ENCODE assay signal across 9 mouse cellular contexts in the genomic region with DNA sequence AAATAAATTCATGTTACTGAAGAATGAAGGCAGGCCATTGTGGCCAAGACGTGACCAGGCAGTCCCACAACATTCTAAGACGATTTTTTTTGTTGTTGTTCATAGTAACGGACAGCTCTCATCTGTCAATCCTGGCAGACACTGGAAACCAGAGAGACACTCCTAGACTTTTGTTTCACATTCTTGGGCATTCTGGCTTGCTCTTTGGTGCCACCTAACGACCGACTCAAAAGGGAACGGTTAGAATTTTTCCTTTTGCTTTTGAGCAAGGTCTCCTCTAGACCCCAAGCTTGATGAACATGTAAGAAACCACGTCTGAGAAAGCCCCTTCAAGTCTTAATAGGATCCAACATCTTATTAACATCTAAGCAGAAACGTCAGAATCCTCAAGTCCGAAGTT. TPM values are rescaled to one million over a fixed set of nuclear protein-coding genes. Genes with fewer than 3 reads are reported as not detected.
DNase-seq lines count a peak whose midpoint lies in the region; ATAC-seq and TF ChIP-seq lines count a peak whose summit lies in the region.
"Had no signal": no experiment of that assay in that cellular context is flagged by ENCODE, and none has a peak within 500 bp of the region (broad histone marks: within the 10 kb centered on the region; RNA-seq: fewer than 3 reads in every experiment).

No protein-coding gene starts in this region.

- no peaks in the 10 kb centered on the region for H3K27me3 ChIP-seq in stomach, postnatal 0 days (ENCODE audit: control insufficient read depth, insufficient read depth, low read length)
- H3K27me3 ChIP-seq: liver, embryonic 13.5 days had no signal

- no peaks in the 10 kb centered on the region for H3K9me3 ChIP-seq in stomach, postnatal 0 days (ENCODE audit: control insufficient read depth, low read length)

- no peak for TF ChIP-seq EP300 in stomach, postnatal 0 days (optimal IDR thresholded peaks at IDR 0.05)

- H3K9ac ChIP-seq in stomach, postnatal 0 days (ENCODE audit: low read length), result no peak overlapping the region
- H3K9ac ChIP-seq: liver, embryonic 13.5 days had no signal

- DNase-seq in gastrocnemius, postnatal 10 days, result peak; percentile 33
- DNase-seq in gastrocnemius, postnatal 14 days, result no peak
- peak; percentile 30 for DNase-seq in ovary, postnatal 14 days (ENCODE audit: low spot score)
- no peak for DNase-seq in ovary, postnatal 10 days (ENCODE audit: low spot score)
- peak; percentile 73 for DNase-seq in embryo, embryonic 11 days
- peak; percentile 54 to 68 for DNase-seq in left cerebral cortex, postnatal 14 days (ENCODE audit: low spot score in 2 of 2)
- no peak for DNase-seq in stomach, postnatal 0 days (ENCODE audit: low spot score)
- DNase-seq: liver, embryonic 13.5 days had no signal

- intact Hi-C loops in gastrocnemius, postnatal 14 days (cut with DNase I; ENCODE audit: low total_unique reads), result no loop called here
- intact Hi-C loops in left cerebral cortex, postnatal 14 days (cut with DNase I), result no loop called here

- WGBS in stomach, postnatal 0 days, result 8% methylated on average over 9 of the region's 9 CpGs

- no peak overlapping the region for H3K27ac ChIP-seq in stomach, postnatal 0 days (replicated peaks)
- H3K27ac ChIP-seq: liver, embryonic 13.5 days had no signal

- H3K4me3 ChIP-seq in stomach, postnatal 0 days (ENCODE audit: low read depth, low read length), result no peak overlapping the region
- H3K4me3 ChIP-seq: liver, embryonic 13.5 days had no signal

- no peak for ATAC-seq in stomach, postnatal 0 days (ENCODE audit: low FRiP score, low TSS enrichment)
- ATAC-seq in activated CD4-positive, CD25-positive, alpha-beta regulatory T cell, adult 4 months, result no peak

- peak; percentile 84 for TF ChIP-seq CTCF in stomach, postnatal 0 days (IDR thresholded peaks at IDR 0.05; ENCODE audit: low read depth)

- H3K4me1 ChIP-seq in stomach, postnatal 0 days (replicated peaks; ENCODE audit: control insufficient read depth, insufficient read depth), result no peaks in the 10 kb centered on the region
- H3K4me1 ChIP-seq: liver, embryonic 13.5 days had no signal

- H3K36me3 ChIP-seq in stomach, postnatal 0 days (ENCODE audit: control insufficient read depth, insufficient read depth, low read length), result peaks cover 14% of the 10 kb centered on the region

- no peak overlapping the region for H3K4me2 ChIP-seq in stomach, postnatal 0 days (replicated peaks; ENCODE audit: low read depth)
- H3K4me2 ChIP-seq: liver, embryonic 13.5 days had no signal

RNA-seq across cellular contexts. Expression of gene Zfp64, which starts 31.7 kb away (rescaled TPM):
- 10 to 100 TPM in 1 of 2 experiments, 1 to 10 TPM in 1; 9.0 to 10.8 TPM for total RNA-seq in gastrocnemius, postnatal 10 days (2021)
- 1 to 10 TPM; 7.8 to 8.0 TPM for total RNA-seq in gastrocnemius, postnatal 14 days (2021)
- total RNA-seq in left cerebral cortex, postnatal 14 days (2021), result 10 to 100 TPM; 16.8 to 18.1 TPM
- polyA plus RNA-seq in stomach, postnatal 0 days (2015; fragmentation: Nextera tagmentation; extraction: Ambion mirVana), result 28.0 and 29.8 TPM in 2 replicates
- 10 to 100 TPM; 21.8 to 28.2 TPM for polyA plus RNA-seq in activated CD4-positive, CD25-positive, alpha-beta regulatory T cell, adult 4 months (2017; shearing (Covaris generic))

Comparison
In these comparisons a context has a peak if more than half of its experiments do, and no peak if none do; other contexts are left out.
1. DNase-seq: peak in gastrocnemius, postnatal 10 days (single experiment), ovary, postnatal 14 days (single experiment), embryo, embryonic 11 days (single experiment) and left cerebral cortex, postnatal 14 days (2 of 2); none in gastrocnemius, postnatal 14 days (single experiment), ovary, postnatal 10 days (single experiment) and stomach, postnatal 0 days (single experiment).